Mouse (Mus musculus): Measurements from ENCODE around the gene Cers1.

The Cers1 gene

GRCm38 (mm10) chr8:70352657-70353151, 37.1 kb downstream of the Cers1 start:
- DNase-seq: no peak

GRCm38 (mm10) chr8:70353194-70353817, 37.7 kb downstream of the Cers1 start, which contains the start of gene Upf1:
Gene Upf1, minus strand, starts transcription at chr8:70353278.
- DNase-seq: peak; percentile 99

- DNase-seq: no peak
Observed at GRCm38 (mm10) chr8:70354004-70354403, 38.4 kb downstream of the Cers1 start.

DNA sequence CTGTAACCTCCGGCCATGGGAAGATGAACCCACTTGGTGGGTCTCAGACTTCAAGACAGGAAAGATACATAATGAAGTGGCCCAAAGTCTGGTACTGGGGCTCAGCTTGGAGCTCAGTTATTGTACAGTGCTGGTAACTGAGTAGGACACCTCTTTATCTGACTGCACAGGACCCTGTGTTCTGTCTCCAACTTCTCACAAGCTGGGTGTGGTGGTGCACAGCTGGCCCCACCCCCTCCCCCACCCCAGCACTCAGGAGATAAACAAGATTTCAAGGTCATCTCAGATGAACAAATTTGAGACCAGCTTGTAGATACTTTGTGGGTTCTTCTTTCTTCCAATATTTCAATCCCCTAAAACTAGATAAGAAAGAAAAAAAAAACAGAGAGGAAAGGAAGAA, 40.5 kb downstream of the Cers1 start:
- DNase-seq: no peak

- peak; percentile 37 for DNase-seq
Observed at GRCm38 (mm10) chr8:70359411-70359810, 43.8 kb downstream of the Cers1 start.

DNA sequence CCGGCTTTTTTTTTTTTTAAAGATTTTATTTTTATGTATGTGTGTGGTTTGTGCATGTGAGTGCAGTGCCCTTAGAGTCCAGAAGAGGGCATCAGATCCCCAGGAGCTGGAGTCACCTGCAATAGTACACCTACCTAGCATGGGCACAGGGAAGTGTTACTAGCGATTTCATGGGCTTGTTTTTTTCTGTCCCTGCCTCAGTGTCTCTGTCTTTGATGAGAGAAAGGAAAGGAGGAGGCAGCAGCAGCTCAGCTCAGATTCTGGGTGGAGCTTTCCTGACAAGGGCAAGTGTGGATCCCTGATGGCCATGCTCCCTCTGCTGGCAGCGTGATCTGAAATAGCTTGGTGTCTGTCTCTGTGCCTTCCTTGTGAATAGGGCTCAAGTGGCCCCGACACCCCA, 45.2 kb downstream of the Cers1 start:
- peak; percentile 43 for DNase-seq

DNA sequence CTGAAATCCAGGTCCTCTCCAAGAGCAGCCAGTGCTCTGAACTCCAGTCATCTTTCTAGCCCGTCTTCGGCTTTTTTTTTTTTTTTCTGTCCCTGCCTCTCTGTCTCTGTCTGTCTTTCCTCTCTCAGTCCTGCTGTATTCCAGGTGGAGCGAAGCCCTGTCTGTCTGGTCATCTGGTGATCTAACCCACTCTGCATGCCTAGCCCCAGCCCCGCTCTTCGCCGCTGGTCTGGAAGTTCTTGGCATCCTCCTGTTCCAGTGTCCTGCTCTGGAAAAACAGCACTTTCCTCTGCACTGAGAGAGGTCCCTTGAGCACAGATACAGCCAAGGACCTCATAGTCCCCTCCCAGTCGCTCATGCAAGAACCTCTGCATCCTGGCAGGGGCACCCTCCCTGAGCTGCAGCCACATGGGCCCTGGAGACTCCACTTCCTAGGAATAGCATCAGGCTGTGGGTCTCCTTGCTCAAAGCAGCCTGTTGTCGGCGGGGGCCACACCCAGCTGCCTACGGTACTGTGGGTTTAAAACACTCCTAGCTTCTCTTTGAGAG, 46.0 kb downstream of the Cers1 start:
- DNase-seq: no peak

DNA sequence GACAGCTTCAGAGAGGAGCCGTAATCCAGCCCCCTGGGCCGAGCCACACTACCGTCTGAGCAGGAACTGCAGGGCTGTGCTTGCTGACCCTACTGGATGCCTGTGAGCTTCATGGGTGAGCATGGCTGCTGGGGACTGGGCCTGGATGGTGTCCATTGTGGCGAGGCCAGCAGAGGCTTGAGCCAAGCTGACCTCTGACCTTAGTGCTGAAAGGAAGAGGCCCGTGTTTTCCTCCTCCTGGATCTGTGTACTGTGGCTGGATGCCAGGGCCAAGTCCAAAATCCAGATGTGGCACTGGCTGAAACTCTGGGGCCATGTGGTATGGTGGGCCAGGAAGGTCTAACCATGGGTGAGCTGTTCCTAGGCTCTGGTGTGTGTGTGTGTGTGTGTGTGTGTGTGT, 48.5 kb downstream of the Cers1 start:
- DNase-seq: no peak

- DNase-seq: no peak
Observed at GRCm38 (mm10) chr8:70366588-70366987, 51.0 kb downstream of the Cers1 start.

GRCm38 (mm10) chr8:70370476-70370875, 54.9 kb downstream of the Cers1 start:
- no peak for DNase-seq

GRCm38 (mm10) chr8:70371951-70372350, 56.4 kb downstream of the Cers1 start:
- DNase-seq: no peak

DNA sequence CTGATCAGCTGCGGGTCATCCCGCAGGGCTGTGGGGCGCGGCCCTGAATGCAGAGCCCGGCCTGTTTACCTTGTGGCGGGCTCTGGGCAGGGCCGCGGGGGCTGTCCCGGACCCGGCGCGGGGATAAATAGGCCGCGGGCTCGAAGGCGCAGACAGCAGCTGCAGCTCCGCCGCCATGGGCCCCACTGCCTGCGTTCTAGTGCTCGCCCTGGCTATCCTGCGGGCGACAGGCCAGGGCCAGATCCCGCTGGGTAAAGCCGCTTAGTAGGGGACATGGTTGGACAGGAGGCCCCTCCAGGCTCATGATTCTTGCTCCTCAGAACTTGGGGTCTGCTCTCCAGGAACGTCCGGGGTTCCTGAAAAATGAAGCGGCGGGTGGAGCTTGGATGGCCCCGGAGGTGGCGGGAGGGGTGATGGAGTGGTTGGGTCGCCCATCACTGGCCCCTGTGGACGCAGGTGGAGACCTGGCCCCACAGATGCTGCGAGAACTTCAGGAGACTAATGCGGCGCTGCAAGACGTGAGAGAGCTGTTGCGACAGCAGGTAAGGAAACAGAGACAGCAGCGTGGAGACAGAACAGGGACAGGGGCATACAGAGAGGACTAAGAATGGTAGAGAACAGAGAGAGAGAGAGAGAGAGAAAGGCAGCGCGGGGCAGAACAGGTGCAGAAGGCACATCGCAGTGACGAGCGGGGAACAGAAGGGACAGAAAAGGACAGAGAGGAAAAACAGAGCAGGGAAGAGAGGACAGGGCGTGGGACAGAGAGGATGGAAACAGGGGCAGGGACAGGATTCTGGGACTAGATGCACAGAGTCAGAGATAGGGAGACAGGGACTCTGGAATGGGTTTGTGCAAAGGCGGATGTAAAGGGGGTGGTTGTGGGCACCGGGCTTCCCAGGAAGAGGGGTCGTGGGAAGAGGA, 58.1 kb downstream of the Cers1 start, which contains the start of gene Comp:
TSS of gene Comp (plus strand) at position 162 of the 921 bp plus-strand sequence.
- peak; percentile 56 for DNase-seq

DNA sequence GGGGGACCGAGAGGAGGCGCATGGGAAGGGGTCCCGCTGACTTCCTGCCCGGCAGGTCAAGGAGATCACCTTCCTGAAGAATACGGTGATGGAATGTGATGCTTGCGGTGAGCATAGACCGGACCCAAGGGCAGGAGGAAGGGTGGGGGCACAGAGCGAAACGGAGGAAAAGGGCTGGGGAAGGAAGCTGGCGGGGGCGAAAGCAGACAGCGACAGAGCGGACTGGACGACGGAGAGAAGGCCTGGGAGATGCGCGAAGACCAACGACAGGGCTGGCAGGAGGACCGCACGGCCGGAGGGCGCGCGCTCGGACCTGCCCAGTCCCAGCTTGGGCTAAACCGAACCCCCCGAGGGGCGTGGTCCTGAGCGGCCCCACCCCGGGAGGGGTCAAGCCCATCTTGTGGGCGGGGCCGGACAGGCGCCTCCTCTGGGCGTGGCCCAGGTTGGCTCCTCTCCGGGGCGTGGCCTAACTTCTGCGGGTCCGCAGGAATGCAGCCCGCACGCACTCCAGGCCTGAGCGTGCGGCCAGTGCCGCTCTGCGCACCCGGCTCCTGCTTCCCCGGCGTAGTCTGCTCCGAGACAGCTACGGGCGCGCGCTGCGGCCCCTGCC, 58.8 kb downstream of the Cers1 start:
- peak; percentile 78 for DNase-seq

- DNase-seq: peak; percentile 23
Observed at GRCm38 (mm10) chr8:70375212-70375859, 59.8 kb downstream of the Cers1 start.

DNA sequence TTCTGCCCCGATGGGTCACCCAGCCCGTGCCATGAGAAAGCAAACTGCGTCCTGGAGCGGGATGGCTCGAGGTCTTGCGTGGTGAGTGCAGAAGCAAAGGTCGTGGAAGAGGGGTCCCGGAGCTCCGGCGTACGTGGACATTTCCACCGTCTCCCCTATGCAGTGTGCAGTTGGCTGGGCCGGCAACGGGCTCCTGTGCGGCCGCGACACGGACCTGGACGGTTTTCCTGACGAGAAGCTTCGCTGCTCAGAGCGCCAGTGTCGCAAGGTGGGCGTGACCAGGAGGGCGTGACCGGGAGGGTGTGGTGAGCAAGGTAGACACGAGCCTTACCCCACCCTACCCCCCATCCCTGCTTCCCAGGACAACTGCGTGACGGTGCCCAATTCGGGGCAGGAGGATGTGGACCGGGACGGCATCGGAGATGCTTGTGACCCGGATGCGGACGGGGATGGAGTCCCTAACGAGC, 60.7 kb downstream of the Cers1 start:
- no peak for DNase-seq

DNA sequence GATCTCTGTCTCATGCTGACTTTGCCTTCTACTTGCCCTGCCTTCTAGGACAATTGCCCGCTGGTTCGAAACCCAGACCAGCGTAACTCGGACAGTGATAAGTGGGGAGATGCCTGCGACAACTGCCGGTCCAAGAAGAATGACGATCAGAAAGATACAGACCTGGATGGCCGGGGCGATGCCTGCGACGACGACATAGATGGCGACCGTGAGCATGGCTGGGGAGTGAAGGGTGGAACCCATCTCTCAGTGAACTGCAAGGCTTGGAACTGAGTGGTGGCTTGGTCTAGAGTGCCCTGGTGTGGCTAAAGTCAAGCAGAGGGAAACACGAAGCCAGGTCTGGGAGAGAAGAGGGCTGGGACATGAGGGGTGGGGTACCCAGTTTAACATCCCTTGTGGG, 61.5 kb downstream of the Cers1 start:
- DNase-seq: peak; percentile 11

DNA sequence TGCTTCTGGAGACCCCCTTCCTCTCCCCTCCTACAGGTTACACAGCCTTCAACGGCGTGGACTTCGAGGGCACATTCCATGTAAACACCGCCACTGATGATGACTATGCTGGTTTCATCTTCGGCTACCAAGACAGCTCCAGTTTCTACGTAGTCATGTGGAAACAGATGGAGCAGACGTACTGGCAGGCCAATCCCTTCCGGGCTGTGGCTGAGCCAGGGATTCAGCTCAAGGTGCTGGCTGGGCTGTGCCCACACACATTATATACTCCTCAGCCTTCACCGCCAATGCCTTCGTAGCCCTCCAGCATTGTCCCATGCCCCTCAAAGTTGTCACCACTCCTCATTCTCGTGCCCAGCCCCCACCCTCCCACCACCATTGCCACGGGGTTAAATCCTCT, 64.5 kb downstream of the Cers1 start:
- no peak for DNase-seq

Data from retina, postnatal 1 day (tissue).